Mouse (Mus musculus): Measurements from ENCODE around the gene Prkce.

Gene Prkce

GRCm38 (mm10) chr17:86176722-86177121 lies 9.1 kb downstream of the Prkce start:
- DNase-seq (ENCODE audit: low spot score in 2 of 2) = no peak

- no peak for DNase-seq (ENCODE audit: low spot score in 2 of 2)
These were observed 16.2 kb downstream of the Prkce start for GRCm38 (mm10) chr17:86183788-86184187.

- DNase-seq (ENCODE audit: low spot score in 2 of 2) = no peak
These were observed 17.1 kb downstream of the Prkce start for GRCm38 (mm10) chr17:86184552-86185209.

- DNase-seq (ENCODE audit: low spot score in 2 of 2) = peak in 1 of 2 experiments; percentile 37
These were observed 18.0 kb downstream of the Prkce start for GRCm38 (mm10) chr17:86185584-86185983.

GRCm38 (mm10) chr17:86187777-86188176 lies 20.2 kb downstream of the Prkce start:
- DNase-seq (ENCODE audit: low spot score in 2 of 2) = no peak

- no peak for DNase-seq (ENCODE audit: low spot score in 2 of 2)
These were observed 26.4 kb downstream of the Prkce start for GRCm38 (mm10) chr17:86193979-86194378.

- no peak for DNase-seq (ENCODE audit: low spot score in 2 of 2)
These were observed 27.3 kb downstream of the Prkce start for GRCm38 (mm10) chr17:86194921-86195320.

- no peak for DNase-seq (ENCODE audit: low spot score in 2 of 2)
These were observed 31.2 kb downstream of the Prkce start for GRCm38 (mm10) chr17:86198496-86199465.

GRCm38 (mm10) chr17:86201981-86202380 lies 34.4 kb downstream of the Prkce start:
- no peak for DNase-seq (ENCODE audit: low spot score in 2 of 2)

- no peak for DNase-seq (ENCODE audit: low spot score in 2 of 2)
These were observed 35.4 kb downstream of the Prkce start for GRCm38 (mm10) chr17:86202972-86203371.

- no peak for DNase-seq (ENCODE audit: low spot score in 2 of 2)
These were observed 36.2 kb downstream of the Prkce start for GRCm38 (mm10) chr17:86203531-86204450.

GRCm38 (mm10) chr17:86206289-86206688 lies 38.7 kb downstream of the Prkce start:
- no peak for DNase-seq (ENCODE audit: low spot score in 2 of 2)

GRCm38 (mm10) chr17:86208057-86208820 lies 40.7 kb downstream of the Prkce start:
- no peak for DNase-seq (ENCODE audit: low spot score in 2 of 2)

GRCm38 (mm10) chr17:86208821-86209186 lies 41.2 kb downstream of the Prkce start:
- DNase-seq (ENCODE audit: low spot score in 2 of 2) = no peak

GRCm38 (mm10) chr17:86209680-86210251 lies 42.2 kb downstream of the Prkce start:
- no peak for DNase-seq (ENCODE audit: low spot score in 2 of 2)

- no peak for DNase-seq (ENCODE audit: low spot score in 2 of 2)
These were observed 44.6 kb downstream of the Prkce start for GRCm38 (mm10) chr17:86212204-86212603.

- DNase-seq (ENCODE audit: low spot score in 2 of 2) = peak; percentile 69 to 76
These were observed 46.7 kb downstream of the Prkce start for GRCm38 (mm10) chr17:86214285-86214684.

- peak; percentile 64 to 70 for DNase-seq (ENCODE audit: low spot score in 2 of 2)
These were observed 47.2 kb downstream of the Prkce start for GRCm38 (mm10) chr17:86214741-86215140.

- DNase-seq (ENCODE audit: low spot score in 2 of 2) = no peak
These were observed 48.2 kb downstream of the Prkce start for GRCm38 (mm10) chr17:86215771-86216170.

- DNase-seq (ENCODE audit: low spot score in 2 of 2) = no peak
These were observed 49.9 kb downstream of the Prkce start for GRCm38 (mm10) chr17:86217468-86217867.

GRCm38 (mm10) chr17:86218553-86218952 lies 51.0 kb downstream of the Prkce start:
- DNase-seq (ENCODE audit: low spot score in 2 of 2) = no peak
